Mouse (Mus musculus) stomach, postnatal 0 days (tissue): Measurements from ENCODE around the gene Fxyd5.

ENCODE experiments used
- CTCF ChIP-seq: IDR thresholded peaks from 2 replicates; pipeline ENCODE4 v1.5.1; 2016; ENCODE audit warnings: antibody characterized with exemption, low read depth, mild to moderate bottlenecking, moderate library complexity
- EP300 ChIP-seq: optimal IDR thresholded peaks from 2 replicates; pipeline ENCODE3; 2016; ENCODE audit warnings: antibody characterized with exemption

- TF ChIP-seq CTCF (no peak), EP300 (no peak)
These were observed 15.9 kb upstream of the Fxyd5 start for GRCm38 (mm10) chr7:31058211-31058610.
